Mouse (Mus musculus): ENCODE measurements at regions not wholly inside any gene's neighbourhood (a gene's known extent, or its start where the extent isn't known, plus 50 kb on each side); places are given as distances from the start of the nearest gene placed in this dataset.

GRCm38 (mm10) chr2:46244697-46245096 is 1127.5 kb upstream of the Zeb2 start:
- TF ChIP-seq POLR2A (IDR thresholded peaks at IDR 0.05; ENCODE audit: low read depth, low read length) (no peak), CTCF (conservative IDR thresholded peaks at IDR 0.05; ENCODE audit: insufficient read depth, insufficient read length, low read depth, low read length) (no peak)
- Histone ChIP-seq H3K36me3 (ENCODE audit: control insufficient read depth, insufficient read depth, low read length) (no peaks in the 10 kb centered on the region), H3K27me3 (replicated peaks; ENCODE audit: control insufficient read depth, insufficient read depth, low read length) (no peaks in the 10 kb centered on the region), H3K4me3 (ENCODE audit: insufficient read depth, low read depth, low read length) (no peak overlapping the region), H3K27ac (ENCODE audit: insufficient read depth, low read depth, low read length) (no peak overlapping the region), H3K4me1 (ENCODE audit: control insufficient read depth, insufficient read depth, low read length) (no peaks in the 10 kb centered on the region)
- 85% methylated on average over 3 of the region's 3 CpGs for WGBS
- no peak for DNase-seq

DNA sequence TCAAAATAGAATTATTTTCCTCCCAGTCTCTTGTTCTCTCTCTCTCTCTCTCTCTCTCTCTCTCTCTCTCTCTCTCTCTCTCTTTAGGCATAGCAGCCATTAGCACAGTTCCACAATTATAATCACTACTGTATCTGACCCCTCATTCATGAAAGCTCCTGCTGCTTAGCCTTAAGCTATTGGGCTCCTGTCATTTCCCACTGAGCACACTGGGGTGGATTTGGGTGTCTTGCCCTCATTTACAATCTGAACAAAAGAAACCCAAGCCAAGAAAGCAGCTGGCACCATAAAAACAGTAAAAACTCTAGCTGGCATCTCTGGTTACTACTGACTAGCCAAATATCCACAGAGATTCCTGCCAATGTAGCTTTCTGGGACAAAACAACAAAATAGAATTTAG is 1125.6 kb upstream of the Zeb2 start:
- H3K36me3 ChIP-seq (ENCODE audit: control insufficient read depth, insufficient read depth, low read length) = no peaks in the 10 kb centered on the region
- H3K4me3 ChIP-seq (ENCODE audit: insufficient read depth, low read depth, low read length) = no peak overlapping the region
- no peak overlapping the region for H3K27ac ChIP-seq (ENCODE audit: insufficient read depth, low read depth, low read length)
- TF ChIP-seq POLR2A (IDR thresholded peaks at IDR 0.05; ENCODE audit: low read depth, low read length) (no peak), CTCF (conservative IDR thresholded peaks at IDR 0.05; ENCODE audit: insufficient read depth, insufficient read length, low read depth, low read length) (no peak)
- DNase-seq = no peak
- H3K27me3 ChIP-seq (replicated peaks; ENCODE audit: control insufficient read depth, insufficient read depth, low read length) = no peaks in the 10 kb centered on the region
- no peaks in the 10 kb centered on the region for H3K4me1 ChIP-seq (ENCODE audit: control insufficient read depth, insufficient read depth, low read length)

- DNase-seq = no peak
- WGBS = 72% methylated on average over 4 of the region's 4 CpGs
- no peaks in the 10 kb centered on the region for H3K4me1 ChIP-seq (ENCODE audit: control insufficient read depth, insufficient read depth, low read length)
- no peaks in the 10 kb centered on the region for H3K27me3 ChIP-seq (replicated peaks; ENCODE audit: control insufficient read depth, insufficient read depth, low read length)
- no peaks in the 10 kb centered on the region for H3K36me3 ChIP-seq (ENCODE audit: control insufficient read depth, insufficient read depth, low read length)
- no peak overlapping the region for H3K4me3 ChIP-seq (ENCODE audit: insufficient read depth, low read depth, low read length)
- no peak overlapping the region for H3K27ac ChIP-seq (ENCODE audit: insufficient read depth, low read depth, low read length)
- TF ChIP-seq POLR2A (IDR thresholded peaks at IDR 0.05; ENCODE audit: low read depth, low read length) (no peak), CTCF (conservative IDR thresholded peaks at IDR 0.05; ENCODE audit: insufficient read depth, insufficient read length, low read depth, low read length) (no peak)
Measured at GRCm38 (mm10) chr2:46239874-46240273, 1122.7 kb upstream of the Zeb2 start.

DNA sequence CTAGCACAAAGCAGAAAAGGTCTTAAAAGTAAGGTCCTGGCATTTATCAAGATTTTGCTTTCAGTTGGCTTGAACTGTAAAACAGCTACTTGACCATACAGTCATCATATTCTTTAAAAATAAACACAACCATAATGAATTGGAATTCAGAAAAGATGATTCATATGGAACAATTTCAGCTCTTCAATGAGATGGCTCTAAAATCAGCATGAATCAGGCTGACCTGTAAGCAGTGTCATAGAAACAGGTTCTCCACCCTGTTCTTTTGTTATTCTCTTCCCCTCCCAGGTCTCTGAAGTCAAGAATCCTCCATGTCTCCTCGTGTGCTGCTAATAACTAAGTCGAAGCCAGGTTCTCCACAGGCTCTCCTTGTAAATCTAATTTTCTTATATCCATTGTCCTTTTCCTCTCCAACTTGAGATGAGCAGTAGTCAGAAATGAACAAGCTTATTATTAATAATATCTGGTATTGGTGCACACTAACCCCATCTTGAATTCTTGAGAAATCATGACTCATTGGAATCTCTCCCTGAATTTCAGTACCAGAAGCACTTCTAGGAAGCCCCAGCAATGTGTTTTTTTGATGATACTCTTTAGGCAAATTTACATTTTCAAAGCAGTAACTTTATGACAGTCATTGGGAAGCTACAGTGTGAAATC is 1113.7 kb upstream of the Zeb2 start:
- no peak for DNase-seq
- no peaks in the 10 kb centered on the region for H3K4me1 ChIP-seq (ENCODE audit: control insufficient read depth, insufficient read depth, low read length)
- WGBS = 69% methylated on average over 2 of the region's 2 CpGs
- no peak overlapping the region for H3K4me3 ChIP-seq (ENCODE audit: insufficient read depth, low read depth, low read length)
- TF ChIP-seq POLR2A (IDR thresholded peaks at IDR 0.05; ENCODE audit: low read depth, low read length) = no peak
- no peak for TF ChIP-seq CTCF (conservative IDR thresholded peaks at IDR 0.05; ENCODE audit: insufficient read depth, insufficient read length, low read depth, low read length)
- H3K27ac ChIP-seq (ENCODE audit: insufficient read depth, low read depth, low read length) = no peak overlapping the region
- H3K36me3 ChIP-seq (ENCODE audit: control insufficient read depth, insufficient read depth, low read length) = no peaks in the 10 kb centered on the region
- no peaks in the 10 kb centered on the region for H3K27me3 ChIP-seq (replicated peaks; ENCODE audit: control insufficient read depth, insufficient read depth, low read length)

DNA sequence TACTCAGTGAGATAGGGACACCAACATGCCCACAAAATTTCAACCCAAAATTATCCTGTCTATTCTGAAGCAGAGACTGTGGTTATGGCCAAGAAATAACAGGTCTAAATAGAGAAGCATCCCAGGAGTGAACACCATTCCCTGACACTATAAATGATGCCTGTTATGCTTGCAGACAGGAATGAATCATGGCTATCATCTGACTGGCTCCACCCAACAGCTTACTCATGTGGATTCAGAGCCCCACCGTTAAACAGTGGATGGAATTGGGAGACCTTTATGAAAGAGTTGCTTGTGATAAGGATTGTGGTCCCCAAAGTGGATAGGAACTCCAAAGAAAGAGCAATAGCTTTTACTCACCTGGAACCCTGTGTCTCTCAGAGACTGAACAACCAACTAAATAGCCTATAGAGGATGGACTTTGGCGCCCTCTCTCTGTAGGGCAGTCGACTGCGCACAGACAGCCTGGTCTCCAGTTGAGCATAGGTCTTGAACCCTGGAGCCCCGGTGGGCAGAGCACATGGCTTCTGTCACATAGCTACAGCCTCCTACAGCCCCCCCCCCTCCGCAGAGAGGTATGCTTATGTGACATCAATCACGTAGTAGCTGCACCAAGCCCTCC is 1101.3 kb upstream of the Zeb2 start:
- Histone ChIP-seq H3K27me3 (replicated peaks; ENCODE audit: control insufficient read depth, insufficient read depth, low read length) (no peaks in the 10 kb centered on the region), H3K27ac (ENCODE audit: insufficient read depth, low read depth, low read length) (no peak overlapping the region), H3K36me3 (ENCODE audit: control insufficient read depth, insufficient read depth, low read length) (no peaks in the 10 kb centered on the region), H3K4me1 (ENCODE audit: control insufficient read depth, insufficient read depth, low read length) (no peaks in the 10 kb centered on the region), H3K4me3 (ENCODE audit: insufficient read depth, low read depth, low read length) (no peak overlapping the region)
- 91% methylated on average over 7 of the region's 7 CpGs for WGBS
- TF ChIP-seq CTCF (conservative IDR thresholded peaks at IDR 0.05; ENCODE audit: insufficient read depth, insufficient read length, low read depth, low read length) = no peak; the same call in 1 of the 2 replicates
- no peak for TF ChIP-seq POLR2A (IDR thresholded peaks at IDR 0.05; ENCODE audit: low read depth, low read length)
- peak; percentile 5 for DNase-seq

- Histone ChIP-seq H3K4me3 (ENCODE audit: insufficient read depth, low read depth, low read length) (no peak overlapping the region), H3K27ac (ENCODE audit: insufficient read depth, low read depth, low read length) (no peak overlapping the region), H3K36me3 (ENCODE audit: control insufficient read depth, insufficient read depth, low read length) (no peaks in the 10 kb centered on the region), H3K27me3 (replicated peaks; ENCODE audit: control insufficient read depth, insufficient read depth, low read length) (no peaks in the 10 kb centered on the region; the same call in 1 of the 2 replicates), H3K4me1 (ENCODE audit: control insufficient read depth, insufficient read depth, low read length) (no peaks in the 10 kb centered on the region)
- no peak for DNase-seq
- WGBS = 64% methylated on average over 1 of the region's 1 CpGs
- no peak for TF ChIP-seq CTCF (conservative IDR thresholded peaks at IDR 0.05; ENCODE audit: insufficient read depth, insufficient read length, low read depth, low read length)
- TF ChIP-seq POLR2A (IDR thresholded peaks at IDR 0.05; ENCODE audit: low read depth, low read length) = no peak
Measured at GRCm38 (mm10) chr2:46199341-46199740, 1082.1 kb upstream of the Zeb2 start.

- TF ChIP-seq CTCF (conservative IDR thresholded peaks at IDR 0.05; ENCODE audit: insufficient read depth, insufficient read length, low read depth, low read length) (no peak), POLR2A (IDR thresholded peaks at IDR 0.05; ENCODE audit: low read depth, low read length) (no peak)
- Histone ChIP-seq H3K27me3 (replicated peaks; ENCODE audit: control insufficient read depth, insufficient read depth, low read length) (no peaks in the 10 kb centered on the region), H3K27ac (ENCODE audit: insufficient read depth, low read depth, low read length) (no peak overlapping the region), H3K36me3 (ENCODE audit: control insufficient read depth, insufficient read depth, low read length) (no peaks in the 10 kb centered on the region), H3K4me1 (ENCODE audit: control insufficient read depth, insufficient read depth, low read length) (no peaks in the 10 kb centered on the region), H3K4me3 (ENCODE audit: insufficient read depth, low read depth, low read length) (no peak overlapping the region)
- DNase-seq = no peak
Measured at GRCm38 (mm10) chr2:46187265-46187888, 1070.2 kb upstream of the Zeb2 start.

Data from kidney, adult 2 months (tissue).